Mouse (Mus musculus): ENCODE measurements around the gene Acp7. TPM values are rescaled to one million over a fixed set of nuclear protein-coding genes. Genes with fewer than 3 reads are reported as not detected.
"Not testable (repeated sequence)": the region's sequence is repeated elsewhere in the genome, so short reads cannot be mapped to it uniquely, and the experiment has no call there.

Gene Acp7
- 1.8 TPM in 1 of 2 replicates, not detected in the other for polyA plus RNA-seq (2011; ENCODE audit: insufficient read length, low read depth, missing spikeins)

DNA sequence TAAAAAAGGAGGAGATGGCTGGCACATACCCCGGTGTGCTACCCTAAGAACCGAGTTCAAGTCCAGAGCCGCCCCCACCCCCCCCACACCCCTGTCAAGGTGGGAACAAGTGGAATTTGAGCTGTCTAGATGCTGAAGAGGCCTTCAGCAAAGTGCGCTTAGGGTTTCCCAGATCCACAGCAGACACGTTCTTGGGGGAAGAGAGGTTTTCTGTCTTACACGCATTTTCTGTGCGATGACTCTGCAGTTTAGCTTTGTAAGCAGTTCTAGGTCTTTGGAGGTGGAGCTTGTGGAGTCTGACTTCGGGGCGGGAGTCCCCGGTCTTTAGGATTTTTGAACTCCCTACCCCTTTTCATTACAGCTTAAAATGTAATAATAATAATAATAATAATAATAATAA lies at the start of gene Acp7:
Gene Acp7 (minus strand): TSS at position 260 of the 400 bp plus-strand sequence.
- Histone ChIP-seq H3K4me3 (ENCODE audit: insufficient read depth, low read length) (no peak within 1 kb of the TSS), H3K27ac (ENCODE audit: insufficient read depth, low read length) (no peak within 1 kb of the TSS), H3K4me1 (ENCODE audit: control insufficient read depth, insufficient read depth, low read length) (no peaks in the 10 kb centered on the region; the same call in 1 of the 2 replicates)
- TF ChIP-seq CTCF (IDR thresholded peaks at IDR 0.05; ENCODE audit: borderline replicate concordance, insufficient read depth, low read length) (no peak), POLR2A (IDR thresholded peaks at IDR 0.05; ENCODE audit: low read depth, low read length) (no peak)

- Histone ChIP-seq H3K27ac (ENCODE audit: insufficient read depth, low read length) (no peak overlapping the region), H3K4me1 (ENCODE audit: control insufficient read depth, insufficient read depth, low read length) (peaks cover 2% of the 10 kb centered on the region; the same call in 1 of the 2 replicates), H3K4me3 (ENCODE audit: insufficient read depth, low read length) (no peak overlapping the region)
- TF ChIP-seq CTCF (IDR thresholded peaks at IDR 0.05; ENCODE audit: borderline replicate concordance, insufficient read depth, low read length) (no peak), POLR2A (IDR thresholded peaks at IDR 0.05; ENCODE audit: low read depth, low read length) (no peak)
Observed at GRCm38 (mm10) chr7:28677624-28678023, 46.5 kb upstream of the Acp7 start.

DNA sequence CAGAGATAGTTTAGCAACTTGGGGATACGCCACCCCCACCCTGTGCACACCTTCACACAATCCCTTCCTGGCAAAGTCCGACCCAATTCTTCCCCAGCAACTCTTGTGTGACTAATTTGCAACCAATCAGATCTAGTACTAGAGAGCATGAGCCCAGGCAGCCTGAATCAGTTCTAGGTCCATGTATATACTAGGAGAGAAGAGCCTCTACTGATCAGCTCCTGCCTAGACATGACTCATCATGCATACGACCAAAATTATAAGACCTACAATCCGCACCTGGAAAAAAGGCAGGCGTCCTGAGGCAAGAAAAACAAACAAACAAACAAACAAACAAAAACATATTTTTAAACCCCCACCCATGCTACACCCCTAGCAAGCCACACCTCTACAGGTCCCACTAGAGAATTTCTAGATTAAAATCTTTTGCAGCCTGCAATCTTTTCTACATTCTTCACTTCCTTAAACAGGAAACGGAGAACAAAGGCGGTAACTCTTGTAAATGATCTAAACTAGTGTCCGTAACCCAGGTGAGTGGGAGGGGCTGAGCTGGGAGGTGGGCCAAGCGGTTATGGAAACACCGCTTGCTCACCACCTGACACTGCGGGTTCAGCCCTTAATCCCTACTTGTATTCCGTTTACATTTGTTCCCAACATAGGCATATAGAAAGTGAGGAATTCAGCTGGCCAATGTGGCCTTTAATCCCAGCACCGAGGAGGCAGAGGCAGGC lies 45.8 kb upstream of the Acp7 start:
- H3K27ac ChIP-seq (ENCODE audit: insufficient read depth, low read length), result no peak overlapping the region
- TF ChIP-seq CTCF (IDR thresholded peaks at IDR 0.05; ENCODE audit: borderline replicate concordance, insufficient read depth, low read length) (no peak), POLR2A (IDR thresholded peaks at IDR 0.05; ENCODE audit: low read depth, low read length) (no peak)
- H3K4me1 ChIP-seq (ENCODE audit: control insufficient read depth, insufficient read depth, low read length), result peaks cover 2% of the 10 kb centered on the region; the same call in 1 of the 2 replicates
- H3K4me3 ChIP-seq (ENCODE audit: insufficient read depth, low read length), result no peak overlapping the region

- Histone ChIP-seq H3K4me1 (ENCODE audit: control insufficient read depth, insufficient read depth, low read length) (peaks cover 2% of the 10 kb centered on the region; the same call in 1 of the 2 replicates), H3K4me3 (ENCODE audit: insufficient read depth, low read length) (no peak overlapping the region), H3K27ac (ENCODE audit: insufficient read depth, low read length) (no peak overlapping the region)
- TF ChIP-seq CTCF (IDR thresholded peaks at IDR 0.05; ENCODE audit: borderline replicate concordance, insufficient read depth, low read length) (peak; percentile 22; the same call in 1 of the 2 replicates), POLR2A (IDR thresholded peaks at IDR 0.05; ENCODE audit: low read depth, low read length) (no peak)
Observed at GRCm38 (mm10) chr7:28675746-28676145, 44.6 kb upstream of the Acp7 start.

- TF ChIP-seq CTCF (IDR thresholded peaks at IDR 0.05; ENCODE audit: borderline replicate concordance, insufficient read depth, low read length) (no peak), POLR2A (IDR thresholded peaks at IDR 0.05; ENCODE audit: low read depth, low read length) (no peak)
- peaks cover 2% of the 10 kb centered on the region; the same call in 1 of the 2 replicates for H3K4me1 ChIP-seq (ENCODE audit: control insufficient read depth, insufficient read depth, low read length)
- H3K27ac ChIP-seq (ENCODE audit: insufficient read depth, low read length), result no peak overlapping the region
- no peak overlapping the region for H3K4me3 ChIP-seq (ENCODE audit: insufficient read depth, low read length)
Observed at GRCm38 (mm10) chr7:28674994-28675393, 43.9 kb upstream of the Acp7 start.

DNA sequence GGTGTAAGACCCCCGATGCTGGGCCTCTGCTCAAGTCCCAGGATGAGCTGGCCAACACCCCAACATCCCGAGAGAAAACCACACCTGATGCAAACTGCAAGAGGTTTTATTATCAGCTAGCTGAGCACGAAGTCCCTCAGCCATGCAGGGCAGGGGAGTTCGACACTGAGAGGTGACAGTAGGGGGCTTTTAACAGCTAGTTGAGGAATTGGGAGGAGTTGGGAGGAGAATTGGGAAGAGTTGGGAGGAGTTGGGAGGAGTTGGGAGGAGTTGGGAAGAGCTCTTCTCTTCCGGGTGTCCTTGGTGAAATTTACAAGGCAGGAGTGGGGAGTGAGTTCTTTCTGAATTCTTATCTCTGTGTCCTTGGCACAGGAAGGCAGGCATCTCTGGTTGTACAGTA lies 41.7 kb upstream of the Acp7 start:
- H3K27ac ChIP-seq (ENCODE audit: insufficient read depth, low read length); H3K4me1 ChIP-seq (ENCODE audit: control insufficient read depth, insufficient read depth, low read length); H3K4me3 ChIP-seq (ENCODE audit: insufficient read depth, low read length): not testable (repeated sequence)

DNA sequence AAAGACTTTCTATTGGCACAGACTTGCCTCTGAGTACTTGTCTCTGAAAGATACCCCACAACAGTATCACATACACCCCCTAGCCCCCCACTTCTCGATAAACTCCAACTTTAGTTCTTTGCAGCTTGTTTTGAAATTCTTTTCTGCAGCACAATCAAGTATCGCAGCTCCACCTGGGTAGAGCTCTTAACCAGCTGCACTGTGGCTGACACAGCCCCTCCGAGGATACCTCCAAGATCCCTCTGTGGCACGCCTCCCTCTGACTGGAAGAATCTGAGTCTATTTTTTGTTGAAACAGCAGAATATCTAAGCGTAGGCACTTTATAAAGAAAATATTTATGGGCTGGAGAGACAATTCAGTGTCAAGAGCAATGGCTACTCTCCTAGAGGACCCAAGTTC lies 41.1 kb upstream of the Acp7 start:
- TF ChIP-seq POLR2A (IDR thresholded peaks at IDR 0.05; ENCODE audit: low read depth, low read length) (no peak), CTCF (IDR thresholded peaks at IDR 0.05; ENCODE audit: borderline replicate concordance, insufficient read depth, low read length) (no peak)
- Histone ChIP-seq H3K27ac (ENCODE audit: insufficient read depth, low read length) (no peak overlapping the region), H3K4me3 (ENCODE audit: insufficient read depth, low read length) (no peak overlapping the region), H3K4me1 (ENCODE audit: control insufficient read depth, insufficient read depth, low read length) (no peaks in the 10 kb centered on the region)

DNA sequence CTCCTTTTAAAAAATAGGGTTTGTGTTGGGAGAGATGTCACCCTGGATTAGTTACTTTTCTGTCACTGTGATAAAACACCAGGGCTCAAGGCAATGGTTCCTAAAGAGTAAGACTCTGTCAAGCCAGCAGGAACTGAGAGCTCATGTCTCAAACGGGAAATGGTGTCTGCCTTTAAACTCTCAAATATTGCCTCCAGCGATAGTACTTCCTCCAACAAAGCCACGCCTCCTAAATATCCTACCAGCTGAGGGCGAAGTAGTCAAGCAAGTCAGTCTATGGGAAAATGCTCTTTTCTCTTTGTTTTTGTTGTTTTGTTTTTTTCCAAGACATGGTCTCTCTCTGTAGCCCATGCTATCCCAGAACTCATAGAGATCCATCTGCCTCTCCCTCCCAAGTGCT lies 40.0 kb upstream of the Acp7 start:
- Histone ChIP-seq H3K27ac (ENCODE audit: insufficient read depth, low read length) (no peak overlapping the region), H3K4me1 (ENCODE audit: control insufficient read depth, insufficient read depth, low read length) (no peaks in the 10 kb centered on the region), H3K4me3 (ENCODE audit: insufficient read depth, low read length) (no peak overlapping the region)
- TF ChIP-seq POLR2A (IDR thresholded peaks at IDR 0.05; ENCODE audit: low read depth, low read length), result no peak
- no peak for TF ChIP-seq CTCF (IDR thresholded peaks at IDR 0.05; ENCODE audit: borderline replicate concordance, insufficient read depth, low read length)

GRCm38 (mm10) chr7:28665620-28666579 lies 34.8 kb upstream of the Acp7 start:
- Histone ChIP-seq H3K4me1 (ENCODE audit: control insufficient read depth, insufficient read depth, low read length) (no peaks in the 10 kb centered on the region), H3K27ac (ENCODE audit: insufficient read depth, low read length) (no peak overlapping the region), H3K4me3 (ENCODE audit: insufficient read depth, low read length) (no peak overlapping the region)
- TF ChIP-seq CTCF (IDR thresholded peaks at IDR 0.05; ENCODE audit: borderline replicate concordance, insufficient read depth, low read length) (no peak), POLR2A (IDR thresholded peaks at IDR 0.05; ENCODE audit: low read depth, low read length) (no peak)

GRCm38 (mm10) chr7:28656430-28656829 lies 25.3 kb upstream of the Acp7 start:
- TF ChIP-seq POLR2A (IDR thresholded peaks at IDR 0.05; ENCODE audit: low read depth, low read length) (no peak), CTCF (IDR thresholded peaks at IDR 0.05; ENCODE audit: borderline replicate concordance, insufficient read depth, low read length) (no peak)
- no peaks in the 10 kb centered on the region for H3K4me1 ChIP-seq (ENCODE audit: control insufficient read depth, insufficient read depth, low read length)
- no peak overlapping the region for H3K27ac ChIP-seq (ENCODE audit: insufficient read depth, low read length)

More at GRCm38 (mm10) chr7:28656430-28656829, 25.3 kb upstream of the Acp7 start:
- no peak overlapping the region for H3K4me3 ChIP-seq (ENCODE audit: insufficient read depth, low read length)
